Mouse (Mus musculus) intestine, postnatal 0 days (tissue): Measurements from ENCODE around the gene Acad8. TPM values are rescaled to one million over a fixed set of nuclear protein-coding genes. Genes with fewer than 3 reads are reported as not detected.

Source experiments
- ATAC-seq: fragments of 200-750 bp; cut with Nextera tagmentation; 2 replicates; pipeline ENCODE4 v1.8.0; 2017; ENCODE audit warnings: mild to moderate bottlenecking, moderate TSS enrichment, moderate library complexity
- H3K27ac ChIP-seq: fragments of 300-500 bp; sonication (generic); 2 replicates; pipeline ENCODE4 v1.5.1; 2014; ENCODE audit warnings: mild to moderate bottlenecking, low read depth, low read length, moderate library complexity
- H3K27me3 ChIP-seq: fragments of 300-500 bp; sonication (generic); replicated peaks from 2 replicates; pipeline ENCODE4 v1.6.1; 2014; ENCODE audit warnings: low read length, mixed read lengths; ENCODE audit not compliant: control insufficient read depth, insufficient read depth
- H3K36me3 ChIP-seq: fragments of 300-500 bp; sonication (generic); 2 replicates; pipeline ENCODE4 v1.6.1; 2014; ENCODE audit warnings: mild to moderate bottlenecking, moderate library complexity; ENCODE audit not compliant: control insufficient read depth, insufficient read depth
- H3K4me1 ChIP-seq: fragments of 300-500 bp; sonication (generic); replicated peaks from 2 replicates; pipeline ENCODE4 v1.6.1; 2014; ENCODE audit warnings: antibody characterized with exemption, low read length, mixed read lengths; ENCODE audit not compliant: control insufficient read depth, insufficient read depth
- H3K4me2 ChIP-seq: fragments of 300-500 bp; sonication (generic); replicated peaks from 2 replicates; pipeline ENCODE4 v1.6.1; 2014; ENCODE audit warnings: low read depth, mild to moderate bottlenecking, moderate library complexity
- H3K4me3 ChIP-seq: fragments of 300-500 bp; sonication (generic); 2 replicates; pipeline ENCODE4 v1.5.1; 2014; ENCODE audit warnings: low read depth, low read length
- H3K9ac ChIP-seq: fragments of 300-500 bp; sonication (generic); 2 replicates; pipeline ENCODE4 v1.6.1; 2014; ENCODE audit warnings: mild to moderate bottlenecking, low read depth, low read length
- H3K9me3 ChIP-seq: fragments of 300-500 bp; sonication (generic); 2 replicates; pipeline ENCODE4 v1.6.1; 2016; ENCODE audit warnings: mixed run types; ENCODE audit not compliant: control insufficient read depth
- CTCF ChIP-seq: sonication (generic); IDR thresholded peaks from 2 replicates; pipeline ENCODE4 v1.5.1; 2016; ENCODE audit warnings: low read depth, mild to moderate bottlenecking, control low read depth, antibody characterized with exemption, moderate library complexity
- WGBS: fragments of 180-500 bp; shearing (Covaris S2); extraction: QIAGEN DNeasy Blood & Tissue Kit; methylation state at CpG from one replicate; pipeline ENCODE4 v1.1.7; 2014; 5-methylcytosine and 5-hydroxymethylcytosine counted together
- polyA plus RNA-seq: library from polyadenylated mRNA; unstranded; fragments of >200 nt; fragmentation: Nextera tagmentation; extraction: Ambion mirVana; gene quantifications from 2 replicates; pipeline ENCODE4 v1.2.1, GENCODE M21; 2015

Acad8 gene
- polyA plus RNA-seq, 1 experiment from 2014 or later: 19.0 TPM

DNA sequence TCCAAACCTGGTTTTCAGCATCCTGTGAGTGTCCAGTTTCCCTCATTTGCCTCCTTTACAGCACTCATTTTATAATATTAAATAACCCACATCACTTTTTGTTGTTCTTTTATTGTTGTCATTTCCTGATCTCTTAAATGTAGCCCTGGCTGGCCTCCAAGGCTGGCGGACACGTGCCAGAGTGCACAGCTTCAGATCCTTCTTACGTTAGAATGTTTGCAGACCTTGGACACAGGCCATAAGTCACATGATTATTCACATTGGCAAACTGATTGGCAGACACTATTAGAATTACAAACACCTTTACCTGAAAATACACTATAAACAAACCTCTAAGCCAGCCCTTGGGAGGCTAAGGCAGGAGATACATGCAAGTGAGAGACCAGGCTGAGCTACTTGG lies 75.2 kb downstream of the Acad8 start:
- no peak for ATAC-seq
- Histone ChIP-seq H3K9me3 (no peaks in the 10 kb centered on the region), H3K36me3 (no peaks in the 10 kb centered on the region), H3K9ac (no peak overlapping the region), H3K4me2 (no peak overlapping the region), H3K27ac (no peak overlapping the region), H3K27me3 (no peaks in the 10 kb centered on the region), H3K4me1 (no peaks in the 10 kb centered on the region), H3K4me3 (no peak overlapping the region)
- no peak for TF ChIP-seq CTCF
- WGBS: 33% methylated on average over 3 of the region's 3 CpGs

Other genes with a start within 250 kb of the Acad8 start
- gene Glb1l2, start 193.1 kb downstream of the Acad8 start, polyA plus RNA-seq: 0.34 and 0.50 TPM in 2 replicates
- not detected in 2 replicates for gene Glb1l3, start 138.7 kb downstream of the Acad8 start, polyA plus RNA-seq
- not detected in 2 replicates for gene Gm1110, start 76.5 kb downstream of the Acad8 start, polyA plus RNA-seq
- 59.7 and 62.7 TPM in 2 replicates for gene Thyn1, start 144 bp upstream of the Acad8 start, polyA plus RNA-seq
- gene Vps26b, start 30.5 kb upstream of the Acad8 start, polyA plus RNA-seq: 22.2 and 22.4 TPM in 2 replicates
- 9.0 and 10.8 TPM in 2 replicates for gene Ncapd3, start 30.6 kb upstream of the Acad8 start, polyA plus RNA-seq
- gene Jam3, start 155.9 kb upstream of the Acad8 start, polyA plus RNA-seq: 17.8 and 20.3 TPM in 2 replicates